Mouse (Mus musculus): Measurements from ENCODE around the gene Gm2022. TPM values are rescaled to one million over a fixed set of nuclear protein-coding genes. Genes with fewer than 3 reads are reported as not detected.
"Not testable (repeated sequence)": the region's sequence is repeated elsewhere in the genome, so short reads cannot be mapped to it uniquely, and the experiment has no call there.

Gm2022 gene
- polyA plus RNA-seq (2017; shearing (Covaris generic)): not detected

DNA sequence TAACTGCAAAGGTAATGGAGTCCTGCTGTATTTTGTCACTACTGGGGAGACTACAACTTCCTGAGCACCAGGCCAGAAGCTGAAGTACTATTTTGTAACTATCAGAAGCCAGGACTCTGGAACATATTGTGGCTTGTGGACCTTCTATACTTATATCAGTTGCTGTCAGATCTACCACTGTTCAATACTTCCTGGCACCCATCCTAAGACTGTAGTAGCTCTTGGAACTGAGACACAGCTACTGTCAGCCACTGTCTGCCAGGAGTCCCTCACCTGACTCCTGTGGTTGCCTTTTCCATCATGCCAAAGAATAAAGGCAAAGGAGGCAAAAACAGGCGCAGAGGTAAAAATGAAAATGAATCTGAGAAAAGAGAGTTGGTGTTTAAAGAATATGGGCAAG, at the start of gene Gm2022:
Gm2022 (plus strand) TSS at position 301 of the 400 bp plus-strand sequence.
- ATAC-seq: not testable (repeated sequence)

DNA sequence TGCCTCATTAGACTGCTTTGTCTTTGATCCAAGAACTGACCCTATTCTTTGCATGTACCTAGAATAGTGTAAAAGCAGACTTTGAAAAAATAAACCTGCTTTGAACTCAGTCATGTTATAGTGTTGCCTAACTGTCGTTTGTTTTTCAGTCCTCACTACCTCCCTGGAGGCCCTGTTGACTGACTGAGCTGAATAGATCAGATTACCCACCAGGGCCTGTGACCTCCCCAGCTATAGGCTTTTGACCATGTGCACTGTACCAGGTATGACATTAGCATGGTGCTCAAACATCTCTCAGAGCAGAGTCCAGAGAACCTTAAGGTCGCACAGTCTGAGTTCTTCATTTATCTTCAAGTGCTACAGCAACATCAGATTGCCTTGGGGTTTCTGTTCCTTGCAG, 44.5 kb upstream of the Gm2022 start:
- ATAC-seq: not testable (repeated sequence)

DNA sequence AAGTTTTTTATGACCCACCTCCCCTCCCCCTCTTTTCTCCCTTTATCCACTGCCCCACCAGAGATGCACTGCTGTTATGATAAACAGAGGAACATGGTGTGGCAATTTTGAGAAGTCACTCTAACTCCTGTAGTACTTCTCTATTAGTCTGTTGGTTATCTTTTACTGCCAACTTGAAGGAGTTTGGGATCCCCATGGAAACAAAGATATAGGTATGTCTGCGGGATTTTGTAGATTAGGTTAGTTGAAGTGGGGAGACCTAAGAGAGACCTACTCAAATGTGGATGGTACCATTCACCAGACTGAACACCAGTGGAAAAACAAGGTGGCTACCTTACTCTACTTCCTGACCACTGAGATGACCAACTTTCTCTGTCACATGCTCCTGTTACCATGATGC, 39.1 kb upstream of the Gm2022 start:
- ATAC-seq: not testable (repeated sequence)

DNA sequence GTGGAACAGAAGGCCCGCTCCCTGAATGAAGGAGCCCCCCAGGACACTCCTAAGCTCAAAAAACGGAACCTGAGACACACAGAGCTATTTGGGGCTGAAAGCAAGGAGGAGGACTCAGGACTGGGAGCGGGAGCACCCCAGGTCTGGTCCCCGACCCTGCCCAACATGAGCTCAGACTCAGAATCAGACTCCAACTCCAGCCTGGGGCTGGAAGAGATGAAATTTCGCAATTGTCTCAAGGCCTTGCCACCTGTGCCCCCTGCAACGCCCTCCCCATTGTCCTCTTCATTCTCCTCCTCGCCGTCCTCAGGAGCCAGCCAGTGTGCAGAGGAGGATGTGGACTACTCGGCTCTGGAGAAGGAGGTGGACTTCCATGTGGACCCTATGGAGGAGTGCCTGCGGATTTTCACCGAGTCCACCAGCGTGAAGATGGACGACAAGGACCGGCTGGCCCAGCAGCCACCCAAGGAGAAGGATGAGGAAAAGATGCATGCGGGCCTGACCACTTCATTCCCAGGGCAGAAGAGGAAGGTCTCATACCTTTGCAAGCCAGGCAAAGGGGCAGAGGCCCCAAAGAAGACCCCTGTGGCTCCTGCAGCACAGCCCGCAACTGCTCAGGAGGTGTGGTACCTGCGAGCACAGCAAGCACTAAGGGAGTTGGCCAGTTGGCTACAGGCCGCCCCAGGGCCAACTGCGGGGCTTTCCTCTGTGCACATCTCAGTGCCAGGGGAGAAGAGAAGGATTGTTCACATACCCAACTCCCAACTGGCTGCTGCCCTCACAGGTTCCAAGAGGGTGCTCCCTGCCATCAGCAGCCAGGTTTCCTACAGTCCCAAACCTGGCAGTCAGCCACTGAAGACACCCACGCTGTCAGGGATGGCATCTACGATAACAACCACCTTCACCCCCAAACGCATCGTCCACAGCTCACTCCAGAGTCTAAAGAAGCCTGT, 33.2 kb upstream of the Gm2022 start:
- ATAC-seq: not testable (repeated sequence)

DNA sequence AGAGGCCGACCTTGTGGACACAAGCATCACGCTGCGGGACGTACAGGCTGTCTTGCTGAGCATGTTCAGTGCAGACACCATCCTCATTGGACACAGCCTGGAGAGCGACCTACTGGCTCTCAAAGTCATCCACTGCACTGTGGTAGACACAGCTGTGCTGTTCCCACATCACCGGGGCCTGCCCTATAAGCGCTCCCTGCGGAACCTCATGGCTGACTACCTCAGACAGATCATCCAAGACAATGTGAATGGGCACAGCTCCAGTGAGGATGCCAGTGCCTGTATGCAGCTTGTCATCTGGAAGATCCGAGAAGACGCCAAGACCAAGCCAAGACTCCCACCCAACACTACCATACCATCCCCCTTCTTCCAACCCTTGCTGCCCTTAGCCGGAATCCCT, 31.5 kb upstream of the Gm2022 start:
- not testable (repeated sequence) for ATAC-seq

DNA sequence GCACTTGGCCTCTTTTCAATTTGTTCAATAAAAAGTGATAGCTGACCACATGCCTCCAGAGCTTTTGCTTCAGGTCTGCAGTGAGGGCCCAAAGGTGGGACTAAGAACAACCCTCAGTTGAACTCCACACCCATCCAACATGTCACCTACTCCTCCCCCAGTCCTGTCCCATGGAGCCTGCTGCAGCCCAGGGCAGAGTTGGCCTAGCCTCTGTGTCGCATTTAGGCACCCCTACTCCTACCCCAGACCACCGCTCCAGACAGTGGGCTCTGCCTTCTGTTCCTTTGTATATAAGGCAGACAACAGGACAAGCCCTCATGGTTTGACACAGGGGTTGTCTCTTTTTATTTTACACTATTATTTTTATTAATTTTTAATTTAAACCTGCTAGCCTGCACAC, 31.1 kb upstream of the Gm2022 start:
- ATAC-seq: not testable (repeated sequence)

DNA sequence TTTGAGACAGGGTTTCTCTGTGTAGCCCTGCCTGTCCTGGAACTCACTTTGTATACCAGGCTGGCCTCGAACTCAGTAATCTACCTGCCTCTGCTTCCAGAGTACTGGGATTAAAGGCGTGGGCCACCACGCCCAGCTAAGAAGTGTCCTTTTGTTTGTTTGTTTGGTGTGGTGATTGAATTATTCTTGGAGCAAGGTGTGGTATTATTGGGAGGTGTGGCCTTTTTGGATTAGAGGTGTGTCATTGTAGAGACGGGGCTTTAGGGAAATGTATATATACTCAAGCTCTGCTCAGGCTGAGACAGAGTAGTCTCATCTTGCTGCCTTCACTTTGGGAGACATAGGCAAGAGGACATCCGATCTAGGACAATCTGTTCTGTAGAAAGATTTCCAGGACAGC, 21.4 kb upstream of the Gm2022 start, which contains the start of gene Gm2016:
Gm2016 (plus strand) TSS at position 301 of the 400 bp plus-strand sequence.
- not testable (repeated sequence) for ATAC-seq

DNA sequence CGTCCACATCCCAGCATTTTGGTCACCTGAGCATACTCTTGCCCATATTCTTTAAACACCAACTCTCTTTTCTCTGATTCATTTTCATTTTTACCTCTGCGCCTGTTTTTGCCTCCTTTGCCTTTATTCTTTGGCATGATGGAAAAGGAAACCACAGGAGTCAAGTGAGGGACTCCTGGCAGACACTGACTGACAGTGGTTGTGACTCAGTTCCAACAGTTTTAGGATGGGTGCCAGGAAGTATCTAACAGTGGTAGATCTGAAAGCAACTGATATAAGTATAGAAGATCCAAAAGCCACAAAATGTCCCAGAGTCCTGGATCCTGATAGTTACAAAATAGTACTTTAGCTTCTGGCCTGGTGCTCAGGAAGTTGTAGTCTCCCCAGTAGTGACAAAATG, 24.6 kb downstream of the Gm2022 start, which contains the start of gene Gm2035:
Gm2035 (minus strand) TSS at position 137 of the 400 bp plus-strand sequence.
- not testable (repeated sequence) for ATAC-seq

Other genes starting within 250 kb of the Gm2022 start
- gene Gm21319, start 119.6 kb upstream of the Gm2022 start, polyA plus RNA-seq (2017; shearing (Covaris generic)): not detected
- gene Gm21936, start 99.9 kb upstream of the Gm2022 start, polyA plus RNA-seq (2017; shearing (Covaris generic)): not detected
- gene BB287469, start 78.8 kb upstream of the Gm2022 start, polyA plus RNA-seq (2017; shearing (Covaris generic)): not detected
- gene Gm2001, start 53.0 kb upstream of the Gm2022 start, polyA plus RNA-seq (2017; shearing (Covaris generic)): not detected
- not detected for gene Gm2016, start 21.3 kb upstream of the Gm2022 start, polyA plus RNA-seq (2017; shearing (Covaris generic))
- not detected for gene Gm2035, start 24.5 kb downstream of the Gm2022 start, polyA plus RNA-seq (2017; shearing (Covaris generic))
- gene Gm2042, start 58.7 kb downstream of the Gm2022 start, polyA plus RNA-seq (2017; shearing (Covaris generic)): not detected
- not detected for gene Gm2075, start 116.5 kb downstream of the Gm2022 start, polyA plus RNA-seq (2017; shearing (Covaris generic))
- not detected for gene Gm6803, start 123.4 kb downstream of the Gm2022 start, polyA plus RNA-seq (2017; shearing (Covaris generic))
- not detected for gene Gm2056, start 131.6 kb downstream of the Gm2022 start, polyA plus RNA-seq (2017; shearing (Covaris generic))
- not detected for gene Gm16368, start 188.3 kb downstream of the Gm2022 start, polyA plus RNA-seq (2017; shearing (Covaris generic))